Mouse (Mus musculus) small intestine, adult 2 months (tissue): ENCODE results near the gene Rgcc.

ENCODE experiments used
- CTCF ChIP-seq: fragments of 200-500 bp; IDR thresholded peaks from 2 replicates; pipeline ENCODE4 v1.5.1; 2012; ENCODE audit warnings: low read depth, mild to moderate bottlenecking, control low read depth, inconsistent platforms, low read length, moderate library complexity, mixed read lengths; ENCODE audit not compliant: insufficient replicate concordance, insufficient read length; ENCODE audit errors: extremely low read depth
- POLR2A ChIP-seq: fragments of 200-500 bp; IDR thresholded peaks from 2 replicates; pipeline ENCODE4 v1.6.1; 2012; ENCODE audit warnings: low read depth, mild to moderate bottlenecking, control low read depth, inconsistent platforms, low read length, moderate library complexity

DNA sequence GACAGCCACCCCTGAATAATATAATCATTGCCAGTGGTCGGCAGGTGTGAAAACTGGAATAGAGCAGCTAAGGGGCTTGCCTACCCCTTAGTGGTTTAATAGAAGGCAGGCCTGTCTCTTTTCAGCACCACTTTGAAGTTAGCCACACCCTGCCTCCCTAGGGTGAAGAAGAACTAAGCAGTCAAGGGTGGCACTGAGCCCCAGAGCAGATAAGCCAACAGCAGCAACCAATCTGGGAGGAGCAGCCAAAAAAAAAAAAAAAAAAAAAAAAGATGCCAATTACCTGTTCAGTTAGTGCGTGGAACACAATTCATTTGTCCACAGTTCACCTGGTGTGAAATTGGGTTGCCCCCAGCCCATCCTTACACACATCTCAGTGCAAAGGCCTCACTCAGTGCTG is 1.7 kb upstream of the Rgcc start:
- TF ChIP-seq CTCF (no peak), POLR2A (no peak)
